Mouse (Mus musculus) cerebellum, adult 9-11 months (tissue): ENCODE data around the gene Olfr678.
"Not testable (repeated sequence)": the region's sequence is repeated elsewhere in the genome, so short reads cannot be mapped to it uniquely, and the experiment has no call there.

Experiments
- DNase-seq: peaks from one replicate; pipeline ENCODE4 v3.0.0; 2022

Olfr678 gene

GRCm38 (mm10) chr7:105064175-105064574, at the start of gene Olfr678:
Olfr678 (plus strand) TSS chr7:105064475.
- DNase-seq, result no peak

GRCm38 (mm10) chr7:105022530-105022929, 41.7 kb upstream of the Olfr678 start:
- DNase-seq, result no peak

- no peak for DNase-seq
These were observed 35.9 kb upstream of the Olfr678 start, which contains the start of gene Olfr675 for GRCm38 (mm10) chr7:105028360-105028759. Olfr675 (minus strand) TSS chr7:105028460.

- DNase-seq, result no peak
These were observed 31.9 kb upstream of the Olfr678 start, which contains the start of gene Olfr676 for GRCm38 (mm10) chr7:105032398-105032797. Olfr676 (plus strand) TSS chr7:105032698.

GRCm38 (mm10) chr7:105033836-105034235, 30.4 kb upstream of the Olfr678 start:
- not testable (repeated sequence) for DNase-seq

- DNase-seq, result no peak
These were observed 5.3 kb upstream of the Olfr678 start for GRCm38 (mm10) chr7:105058951-105059350.

- DNase-seq, result no peak
These were observed 16.6 kb downstream of the Olfr678 start, which contains the start of gene Olfr679 for GRCm38 (mm10) chr7:105080905-105081304. Olfr679 (plus strand) TSS chr7:105081205.

GRCm38 (mm10) chr7:105092717-105093116, 28.4 kb downstream of the Olfr678 start, which contains the start of gene Olfr680-ps1:
Olfr680-ps1 (minus strand) TSS chr7:105092817.
- not testable (repeated sequence) for DNase-seq

- DNase-seq, result no peak
These were observed 52.3 kb downstream of the Olfr678 start, which contains the start of gene Olfr681 for GRCm38 (mm10) chr7:105116536-105116935. Olfr681 (plus strand) TSS chr7:105116836.
